ENCODE assay signal across 25 mouse cellular contexts in the genomic region with DNA sequence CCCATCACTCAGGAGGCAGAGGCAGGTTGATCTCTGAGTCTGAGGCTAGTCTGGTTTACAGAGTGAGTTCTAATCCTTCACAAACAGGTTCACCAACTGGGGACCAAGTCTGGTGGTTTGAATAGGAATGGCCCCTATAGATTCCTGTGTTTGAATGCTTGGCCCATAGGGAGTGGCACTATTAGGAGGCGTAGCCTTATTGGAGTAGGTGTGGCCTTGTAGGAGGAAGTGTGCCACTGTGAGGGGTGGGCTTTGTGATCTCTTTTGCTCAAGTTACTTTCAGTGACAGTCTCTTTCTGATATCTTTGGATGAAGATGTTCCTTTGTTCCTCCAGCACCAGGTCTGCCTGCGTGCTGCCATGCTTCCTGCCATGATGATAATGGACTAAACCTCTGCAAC.
"Had no signal": no experiment of that assay in that cellular context is flagged by ENCODE, and none has a peak within 500 bp of the region (broad histone marks: within the 10 kb centered on the region; RNA-seq: fewer than 3 reads in every experiment).

No protein-coding gene starts in this region.

- H3K9ac ChIP-seq: heart, embryonic 12.5 days; hindbrain, embryonic 12.5 days; hindbrain, embryonic 14.5 days; intestine, embryonic 15.5 days; limb, embryonic 12.5 days; liver, embryonic 13.5 days had no signal

- H3K4me3 ChIP-seq: gastrocnemius, adult 2 months; heart, embryonic 10.5 days; heart, embryonic 12.5 days; hindbrain, embryonic 10.5 days; hindbrain, embryonic 12.5 days; intestine, embryonic 15.5 days; left cerebral cortex, adult 2 months; limb, embryonic 10.5 days; limb, embryonic 12.5 days; liver, embryonic 13.5 days had no signal

- ATAC-seq: hindbrain, embryonic 16.5 days; inflammation-experienced regulatory T-cells, adult 6 months; intestine, embryonic 15.5 days; intestine, postnatal 0 days had no signal

- H3K27me3 ChIP-seq: heart, embryonic 12.5 days; hindbrain, embryonic 12.5 days; intestine, embryonic 15.5 days; liver, embryonic 13.5 days had no signal

- H3K9me3 ChIP-seq: heart, embryonic 10.5 days; heart, embryonic 12.5 days; hindbrain, embryonic 10.5 days; hindbrain, embryonic 12.5 days; intestine, embryonic 15.5 days; limb, embryonic 10.5 days; limb, embryonic 12.5 days; liver, embryonic 13.5 days had no signal

- H3K4me1 ChIP-seq: intestine, embryonic 15.5 days; liver, embryonic 13.5 days had no signal

- H3K36me3 ChIP-seq: heart, embryonic 10.5 days; heart, embryonic 12.5 days; hindbrain, embryonic 10.5 days; hindbrain, embryonic 12.5 days; intestine, embryonic 15.5 days; limb, embryonic 10.5 days; limb, embryonic 12.5 days; liver, embryonic 13.5 days had no signal

- H3K27ac ChIP-seq: gastrocnemius, adult 2 months; heart, embryonic 10.5 days; hindbrain, embryonic 10.5 days; hindbrain, embryonic 12.5 days; hindbrain, embryonic 14.5 days; intestine, embryonic 15.5 days; left cerebral cortex, adult 2 months; limb, embryonic 10.5 days; limb, embryonic 12.5 days; liver, embryonic 13.5 days had no signal

- DNase-seq: gastrocnemius, adult 2 months; gastrocnemius, postnatal 10 days; gastrocnemius, postnatal 25 days; heart, adult 18-20 months; heart, postnatal 10 days; heart, postnatal 4 days; kidney, adult 18-20 months; kidney, adult 8-10 months; kidney, postnatal 10 days; kidney, postnatal 25 days; kidney, postnatal 4 days; liver; liver, embryonic 13.5 days had no signal
